Mouse (Mus musculus): ENCODE measurements around the gene Asic3. TPM values are rescaled to one million over a fixed set of nuclear protein-coding genes. Genes with fewer than 3 reads are reported as not detected.

Gene Asic3
- polyA plus RNA-seq, 1 experiment from 2014 or later, result 0.17 TPM

GRCm38 (mm10) chr5:24455613-24456012, 42.4 kb downstream of the Asic3 start:
- H3K4me1 ChIP-seq, result peaks cover 46% of the 10 kb centered on the region
- H3K9ac ChIP-seq (replicated peaks), result peak overlapping the region; percentile 25
- H3K9me3 ChIP-seq, result no peaks in the 10 kb centered on the region
- ATAC-seq (ENCODE audit: low FRiP score, low read depth), result no peak
- 0 out of 2 replicates have a peak overlapping the region, but pooled peaks have one; percentile 96 for H3K27ac ChIP-seq (replicated peaks)
- WGBS, result 69% methylated on average over 7 of the region's 7 CpGs
- H3K36me3 ChIP-seq, result peaks cover 23% of the 10 kb centered on the region
- H3K4me3 ChIP-seq, result no peak overlapping the region
- peak overlapping the region; percentile 99 for H3K4me2 ChIP-seq (replicated peaks)
- H3K27me3 ChIP-seq, result no peaks in the 10 kb centered on the region

- Histone ChIP-seq H3K9me3 (no peaks in the 10 kb centered on the region), H3K4me2 (replicated peaks) (0 out of 2 replicates have a peak overlapping the region, but pooled peaks have one; percentile 17), H3K4me1 (peaks cover 25% of the 10 kb centered on the region), H3K27ac (replicated peaks) (0 out of 2 replicates have a peak overlapping the region, but pooled peaks have one; percentile 46), H3K4me3 (no peak overlapping the region), H3K27me3 (peaks cover under 1% of the 10 kb centered on the region), H3K36me3 (no peaks in the 10 kb centered on the region; the same call in 1 of the 2 replicates), H3K9ac (replicated peaks) (0 out of 2 replicates have a peak overlapping the region, but pooled peaks have one; percentile 15)
- no peak for ATAC-seq (ENCODE audit: low FRiP score, low read depth)
- WGBS, result 32% methylated on average over 12 of the region's 12 CpGs
Observed at GRCm38 (mm10) chr5:24466762-24467161, 53.6 kb downstream of the Asic3 start.

Other genes with a start within 250 kb of the Asic3 start
- 20.3 and 21.6 TPM in 2 replicates for gene Nupl2, start 248.4 kb upstream of the Asic3 start, polyA plus RNA-seq (2016; fragmentation: Nextera tagmentation; extraction: Ambion mirVana)
- 18.0 and 18.5 TPM in 2 replicates for gene Kcnh2, start 61.8 kb upstream of the Asic3 start, polyA plus RNA-seq (2016; fragmentation: Nextera tagmentation; extraction: Ambion mirVana)
- 7.1 and 9.2 TPM in 2 replicates for gene Nos3, start 48.6 kb upstream of the Asic3 start, polyA plus RNA-seq (2016; fragmentation: Nextera tagmentation; extraction: Ambion mirVana)
- 0.35 and 0.46 TPM in 2 replicates for gene Atg9b, start 21.2 kb upstream of the Asic3 start, polyA plus RNA-seq (2016; fragmentation: Nextera tagmentation; extraction: Ambion mirVana)
- gene Abcb8, start 19.7 kb upstream of the Asic3 start, polyA plus RNA-seq (2016; fragmentation: Nextera tagmentation; extraction: Ambion mirVana), result 47.1 and 48.0 TPM in 2 replicates
- gene Cdk5, start 10.1 kb downstream of the Asic3 start, polyA plus RNA-seq (2016; fragmentation: Nextera tagmentation; extraction: Ambion mirVana), result 64.1 and 76.9 TPM in 2 replicates
- 32.7 and 35.7 TPM in 2 replicates for gene Slc4a2, start 10.4 kb downstream of the Asic3 start, polyA plus RNA-seq (2016; fragmentation: Nextera tagmentation; extraction: Ambion mirVana)
- gene Fastk, start 31.9 kb downstream of the Asic3 start, polyA plus RNA-seq (2016; fragmentation: Nextera tagmentation; extraction: Ambion mirVana), result 102 and 116 TPM in 2 replicates
- 31.8 and 35.4 TPM in 2 replicates for gene Tmub1, start 34.5 kb downstream of the Asic3 start, polyA plus RNA-seq (2016; fragmentation: Nextera tagmentation; extraction: Ambion mirVana)
- 60.4 and 64.6 TPM in 2 replicates for gene Agap3, start 38.8 kb downstream of the Asic3 start, polyA plus RNA-seq (2016; fragmentation: Nextera tagmentation; extraction: Ambion mirVana)
- gene Gbx1, start 113.8 kb downstream of the Asic3 start, polyA plus RNA-seq (2016; fragmentation: Nextera tagmentation; extraction: Ambion mirVana), result 0.10 and 0.18 TPM in 2 replicates
- gene Asb10, start 127.6 kb downstream of the Asic3 start, polyA plus RNA-seq (2016; fragmentation: Nextera tagmentation; extraction: Ambion mirVana), result 0.16 and 0.19 TPM in 2 replicates
- gene 4931409K22Rik, start 143.4 kb downstream of the Asic3 start, polyA plus RNA-seq (2016; fragmentation: Nextera tagmentation; extraction: Ambion mirVana), result 0.06 and 0.09 TPM in 2 replicates
- 126 TPM in 2 replicates for gene Abcf2, start 164.1 kb downstream of the Asic3 start, polyA plus RNA-seq (2016; fragmentation: Nextera tagmentation; extraction: Ambion mirVana)
- 18.3 and 22.1 TPM in 2 replicates for gene Chpf2, start 173.3 kb downstream of the Asic3 start, polyA plus RNA-seq (2016; fragmentation: Nextera tagmentation; extraction: Ambion mirVana)
- gene Smarcd3, start 211.0 kb downstream of the Asic3 start, polyA plus RNA-seq (2016; fragmentation: Nextera tagmentation; extraction: Ambion mirVana), result 108 and 120 TPM in 2 replicates